Mouse (Mus musculus) ES-E14 (cell line): Measurements from ENCODE around the gene Ero1lb.

Source experiments
- HCFC1 ChIP-seq: IDR thresholded peaks from 2 replicates; pipeline ENCODE4 v1.6.1; 2012; ENCODE audit warnings: low read length, inconsistent platforms, borderline replicate concordance; ENCODE audit not compliant: insufficient read depth
- MAFK ChIP-seq: IDR thresholded peaks from 2 replicates; pipeline ENCODE4 v1.6.1; 2014; ENCODE audit warnings: mild to moderate bottlenecking, low read depth, low read length, inconsistent platforms; ENCODE audit not compliant: insufficient read depth
- ZNF384 ChIP-seq: IDR thresholded peaks from 2 replicates; pipeline ENCODE4 v1.6.1; 2012; ENCODE audit warnings: low read depth, low read length, inconsistent platforms

GRCm38 (mm10) chr13:12534628-12535027 is 31.0 kb upstream of the Ero1lb start:
- TF ChIP-seq HCFC1 (no peak), MAFK (no peak), ZNF384 (no peak)
